Mouse (Mus musculus) embryonic facial prominence, embryonic 12.5 days (tissue): ENCODE measurements around the gene Myh9. TPM values are rescaled to one million over a fixed set of nuclear protein-coding genes. Genes with fewer than 3 reads are reported as not detected.
"Not testable (repeated sequence)": the region's sequence is repeated elsewhere in the genome, so short reads cannot be mapped to it uniquely, and the experiment has no call there.

Experiments
- ATAC-seq: fragments of 200-750 bp; cut with Nextera tagmentation; 2 replicates; pipeline ENCODE4 v1.8.0; 2017; ENCODE audit not compliant: insufficient number of reproducible peaks, insufficient read depth, low FRiP score, low TSS enrichment
- H3K27ac ChIP-seq: fragments of 300-500 bp; sonication (generic); 2 replicates; pipeline ENCODE4 v1.5.1; 2016; ENCODE audit warnings: mild to moderate bottlenecking
- H3K27me3 ChIP-seq: fragments of 300-500 bp; sonication (generic); 2 replicates; pipeline ENCODE4 v1.6.1; 2016; ENCODE audit warnings: mild to moderate bottlenecking, moderate library complexity
- H3K36me3 ChIP-seq: fragments of 300-500 bp; sonication (generic); 2 replicates; pipeline ENCODE4 v1.6.1; 2016; ENCODE audit warnings: mild to moderate bottlenecking
- H3K4me1 ChIP-seq: fragments of 300-500 bp; sonication (generic); 2 replicates; pipeline ENCODE4 v1.6.1; 2016
- H3K4me2 ChIP-seq: fragments of 300-500 bp; sonication (generic); replicated peaks from 2 replicates; pipeline ENCODE4 v1.6.1; 2016; ENCODE audit warnings: mild to moderate bottlenecking, moderate library complexity
- H3K4me3 ChIP-seq: fragments of 300-500 bp; sonication (generic); 2 replicates; pipeline ENCODE4 v1.5.1; 2016; ENCODE audit warnings: mild to moderate bottlenecking
- H3K9ac ChIP-seq: fragments of 300-500 bp; sonication (generic); 2 replicates; pipeline ENCODE4 v1.6.1; 2016; ENCODE audit warnings: mild to moderate bottlenecking, moderate library complexity
- H3K9me3 ChIP-seq: fragments of 300-500 bp; sonication (generic); 2 replicates; pipeline ENCODE4 v1.6.1; 2016; ENCODE audit warnings: mild to moderate bottlenecking, moderate library complexity
- WGBS: fragments of 180-500 bp; shearing (Covaris S2); methylation state at CpG from one replicate; pipeline ENCODE4 v1.1.7; 2016; 5-methylcytosine and 5-hydroxymethylcytosine counted together
- polyA plus RNA-seq: library from polyadenylated mRNA; unstranded; fragments of >200 nt; fragmentation: Nextera tagmentation; extraction: Ambion mirVana; gene quantifications from 2 replicates; pipeline ENCODE4 v1.2.1, GENCODE M21; 2016

Gene Myh9
- polyA plus RNA-seq, 1 experiment from 2014 or later, result 37.3 TPM

- Histone ChIP-seq H3K9ac (no peak overlapping the region), H3K9me3 (no peaks in the 10 kb centered on the region), H3K27ac (peak overlapping the region; percentile 87), H3K27me3 (no peaks in the 10 kb centered on the region; the same call in 1 of the 2 replicates), H3K36me3 (no peaks in the 10 kb centered on the region), H3K4me3 (no peak overlapping the region), H3K4me2 (no peak overlapping the region), H3K4me1 (peaks cover 17% of the 10 kb centered on the region)
- ATAC-seq, result no peak
- WGBS, result 39% methylated on average over 5 of the region's 5 CpGs
Measured at GRCm38 (mm10) chr15:77881698-77882097, 39.7 kb upstream of the Myh9 start.

GRCm38 (mm10) chr15:77880738-77881137 is 38.8 kb upstream of the Myh9 start:
- Histone ChIP-seq H3K4me3 (no peak overlapping the region), H3K36me3 (no peaks in the 10 kb centered on the region), H3K4me1 (peaks cover 17% of the 10 kb centered on the region), H3K9me3 (no peaks in the 10 kb centered on the region), H3K9ac (no peak overlapping the region), H3K27me3 (no peaks in the 10 kb centered on the region; the same call in 1 of the 2 replicates), H3K4me2 (no peak overlapping the region), H3K27ac (no peak overlapping the region)
- WGBS, result 85% methylated on average over 5 of the region's 5 CpGs
- no peak for ATAC-seq

GRCm38 (mm10) chr15:77879756-77880155 is 37.8 kb upstream of the Myh9 start:
- H3K9me3 ChIP-seq, result no peaks in the 10 kb centered on the region
- no peak overlapping the region for H3K9ac ChIP-seq
- 69% methylated on average over 3 of the region's 3 CpGs for WGBS
- ATAC-seq, result no peak
- no peak overlapping the region for H3K27ac ChIP-seq
- no peak overlapping the region for H3K4me3 ChIP-seq
- no peak overlapping the region for H3K4me2 ChIP-seq
- H3K4me1 ChIP-seq, result peaks cover 17% of the 10 kb centered on the region
- H3K36me3 ChIP-seq, result no peaks in the 10 kb centered on the region
- H3K27me3 ChIP-seq, result no peaks in the 10 kb centered on the region; the same call in 1 of the 2 replicates

- H3K4me1 ChIP-seq, result peaks cover 2% of the 10 kb centered on the region; the same call in 1 of the 2 replicates
- H3K9me3 ChIP-seq, result no peaks in the 10 kb centered on the region
- ATAC-seq, result no peak
- no peaks in the 10 kb centered on the region for H3K36me3 ChIP-seq
- H3K27me3 ChIP-seq, result no peaks in the 10 kb centered on the region; the same call in 1 of the 2 replicates
- H3K9ac ChIP-seq, result no peak overlapping the region
- H3K4me3 ChIP-seq, result no peak overlapping the region
- no peak overlapping the region for H3K27ac ChIP-seq
- H3K4me2 ChIP-seq, result no peak overlapping the region
- WGBS, result 64% methylated on average over 2 of the region's 2 CpGs
Measured at GRCm38 (mm10) chr15:77877209-77877608, 35.2 kb upstream of the Myh9 start.

GRCm38 (mm10) chr15:77876716-77877115 is 34.7 kb upstream of the Myh9 start:
- Histone ChIP-seq H3K4me2 (no peak overlapping the region), H3K27ac (no peak overlapping the region), H3K9ac (no peak overlapping the region), H3K36me3 (no peaks in the 10 kb centered on the region), H3K4me3 (no peak overlapping the region), H3K4me1 (no peaks in the 10 kb centered on the region), H3K9me3 (no peaks in the 10 kb centered on the region), H3K27me3 (no peaks in the 10 kb centered on the region; the same call in 1 of the 2 replicates)
- WGBS, result 87% methylated on average over 3 of the region's 3 CpGs
- ATAC-seq, result no peak

- Histone ChIP-seq H3K36me3 (no peaks in the 10 kb centered on the region), H3K9me3 (no peaks in the 10 kb centered on the region), H3K4me2 (no peak overlapping the region), H3K27ac (no peak overlapping the region), H3K27me3 (no peaks in the 10 kb centered on the region; the same call in 1 of the 2 replicates), H3K4me1 (no peaks in the 10 kb centered on the region), H3K9ac (no peak overlapping the region), H3K4me3 (no peak overlapping the region)
- 95% methylated on average over 6 of the region's 6 CpGs for WGBS
- ATAC-seq, result no peak
Measured at GRCm38 (mm10) chr15:77875953-77876352, 34.0 kb upstream of the Myh9 start.

- H3K27ac ChIP-seq, result no peak overlapping the region
- H3K4me2 ChIP-seq, result no peak overlapping the region
- no peaks in the 10 kb centered on the region for H3K9me3 ChIP-seq
- no peaks in the 10 kb centered on the region for H3K36me3 ChIP-seq
- H3K9ac ChIP-seq, result no peak overlapping the region
- no peaks in the 10 kb centered on the region; the same call in 1 of the 2 replicates for H3K27me3 ChIP-seq
- H3K4me3 ChIP-seq, result no peak overlapping the region
- ATAC-seq, result no peak
- H3K4me1 ChIP-seq, result no peaks in the 10 kb centered on the region
- 91% methylated on average over 9 of the region's 9 CpGs for WGBS
Measured at GRCm38 (mm10) chr15:77874807-77875206, 32.8 kb upstream of the Myh9 start.

- Histone ChIP-seq H3K9ac (no peak overlapping the region), H3K36me3 (no peaks in the 10 kb centered on the region), H3K27ac (no peak overlapping the region), H3K4me2 (no peak overlapping the region), H3K9me3 (no peaks in the 10 kb centered on the region), H3K4me3 (no peak overlapping the region), H3K27me3 (no peaks in the 10 kb centered on the region; the same call in 1 of the 2 replicates), H3K4me1 (no peaks in the 10 kb centered on the region)
- ATAC-seq, result no peak
- WGBS, result 68% methylated on average over 4 of the region's 4 CpGs
Measured at GRCm38 (mm10) chr15:77874310-77874709, 32.3 kb upstream of the Myh9 start.

GRCm38 (mm10) chr15:77873564-77873963 is 31.6 kb upstream of the Myh9 start:
- H3K27ac ChIP-seq, result no peak overlapping the region

GRCm38 (mm10) chr15:77872996-77873395 is 31.0 kb upstream of the Myh9 start:
- H3K4me2 ChIP-seq, result no peak overlapping the region
- H3K4me1 ChIP-seq, result no peaks in the 10 kb centered on the region
- no peaks in the 10 kb centered on the region; the same call in 1 of the 2 replicates for H3K27me3 ChIP-seq
- ATAC-seq, result no peak
- H3K4me3 ChIP-seq, result no peak overlapping the region
- H3K9me3 ChIP-seq, result no peaks in the 10 kb centered on the region
- 83% methylated on average over 3 of the region's 3 CpGs for WGBS
- no peak overlapping the region for H3K27ac ChIP-seq
- no peaks in the 10 kb centered on the region for H3K36me3 ChIP-seq
- H3K9ac ChIP-seq, result no peak overlapping the region

More at GRCm38 (mm10) chr15:77873564-77873963, 31.6 kb upstream of the Myh9 start:
- Histone ChIP-seq H3K9me3 (no peaks in the 10 kb centered on the region), H3K4me2 (no peak overlapping the region), H3K4me1 (no peaks in the 10 kb centered on the region), H3K36me3 (no peaks in the 10 kb centered on the region), H3K4me3 (no peak overlapping the region), H3K27me3 (no peaks in the 10 kb centered on the region; the same call in 1 of the 2 replicates), H3K9ac (no peak overlapping the region)
- ATAC-seq, result no peak
- WGBS, result 69% methylated on average over 2 of the region's 2 CpGs

GRCm38 (mm10) chr15:77868340-77868739 is 26.4 kb upstream of the Myh9 start:
- WGBS, result 91% methylated on average over 5 of the region's 5 CpGs
- no peak overlapping the region for H3K27ac ChIP-seq
- H3K4me3 ChIP-seq, result no peak overlapping the region
- H3K27me3 ChIP-seq, result no peaks in the 10 kb centered on the region
- no peak for ATAC-seq
- no peaks in the 10 kb centered on the region for H3K9me3 ChIP-seq
- H3K4me1 ChIP-seq, result no peaks in the 10 kb centered on the region
- no peak overlapping the region for H3K9ac ChIP-seq
- H3K4me2 ChIP-seq, result no peak overlapping the region
- no peaks in the 10 kb centered on the region for H3K36me3 ChIP-seq

GRCm38 (mm10) chr15:77867231-77867968 is 25.4 kb upstream of the Myh9 start:
- H3K4me1 ChIP-seq, ATAC-seq, H3K36me3 ChIP-seq, H3K4me3 ChIP-seq, H3K27ac ChIP-seq, H3K27me3 ChIP-seq, H3K4me2 ChIP-seq, H3K9me3 ChIP-seq, H3K9ac ChIP-seq: not testable (repeated sequence)
- WGBS, result 84% methylated on average over 8 of the region's 10 CpGs
